Mouse (Mus musculus) limb, embryonic 10.5 days (tissue): ENCODE data around the gene Impg1. TPM values are rescaled to one million over a fixed set of nuclear protein-coding genes. Genes with fewer than 3 reads are reported as not detected.
"Not testable (repeated sequence)": the region's sequence is repeated elsewhere in the genome, so short reads cannot be mapped to it uniquely, and the experiment has no call there.

Experiments
- DNase-seq: peaks from one replicate; pipeline ENCODE4 v3.0.0-alpha.2; 2017; ENCODE audit warnings: low spot score
- H3K27ac ChIP-seq: fragments of 300-500 bp; sonication (generic); 2 replicates; pipeline ENCODE4 v1.5.1; 2016; ENCODE audit warnings: mild to moderate bottlenecking
- H3K27me3 ChIP-seq: fragments of 300-500 bp; sonication (generic); 2 replicates; pipeline ENCODE4 v1.6.1; 2016; ENCODE audit warnings: low read depth, mild to moderate bottlenecking; ENCODE audit not compliant: poor library complexity, severe bottlenecking
- H3K36me3 ChIP-seq: fragments of 300-500 bp; sonication (generic); 2 replicates; pipeline ENCODE4 v1.6.1; 2016; ENCODE audit warnings: mild to moderate bottlenecking, moderate library complexity
- H3K4me1 ChIP-seq: fragments of 300-500 bp; sonication (generic); 2 replicates; pipeline ENCODE4 v1.6.1; 2016
- H3K4me3 ChIP-seq: fragments of 300-500 bp; sonication (generic); 2 replicates; pipeline ENCODE4 v1.5.1; 2016; ENCODE audit warnings: mild to moderate bottlenecking, moderate library complexity
- H3K9me3 ChIP-seq: fragments of 300-500 bp; sonication (generic); replicated peaks from 2 replicates; pipeline ENCODE4 v1.6.1; 2016; ENCODE audit warnings: mild to moderate bottlenecking
- WGBS: fragments of 180-500 bp; shearing (Covaris S2); methylation state at CpG from one replicate; pipeline ENCODE4 v1.1.7; 2016; 5-methylcytosine and 5-hydroxymethylcytosine counted together
- polyA plus RNA-seq: library from polyadenylated mRNA; unstranded; fragments of >200 nt; fragmentation: Nextera tagmentation; extraction: Ambion mirVana; gene quantifications from 2 replicates; pipeline ENCODE4 v1.2.1, GENCODE M21; 2016

The Impg1 gene
- polyA plus RNA-seq, 1 experiment from 2014 or later = not detected

DNA sequence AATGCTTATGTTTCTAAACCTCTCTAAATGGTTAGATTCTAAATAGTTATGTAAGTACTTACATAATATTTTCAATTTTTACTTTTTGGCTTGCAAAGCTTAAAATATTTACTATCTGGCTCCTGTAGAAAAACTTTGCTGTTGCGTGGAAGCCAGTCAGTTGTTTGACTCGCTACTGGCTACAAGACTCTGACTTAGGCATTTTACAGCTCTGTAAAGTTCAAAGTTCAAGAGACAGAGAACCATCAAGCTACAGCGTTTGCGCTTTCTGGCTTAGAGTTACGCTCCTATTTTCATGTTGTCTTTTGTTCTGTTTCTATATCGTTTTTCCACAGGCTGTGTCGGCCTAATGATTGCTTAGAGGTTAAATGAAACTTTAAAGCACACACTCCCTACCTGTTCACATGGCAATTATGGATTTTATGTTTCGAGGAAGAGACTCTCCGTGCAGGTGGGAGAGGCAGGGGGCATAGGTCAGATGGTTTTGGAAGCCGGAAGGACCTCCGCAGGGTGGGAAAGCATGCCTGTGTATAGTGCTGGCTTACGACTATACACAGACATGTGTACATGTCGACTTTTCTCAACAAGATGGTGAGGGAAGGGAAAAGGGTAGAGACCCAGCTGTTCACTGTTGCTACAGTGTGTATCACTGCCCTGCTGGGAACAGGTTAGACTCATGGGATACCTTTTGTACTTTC, 129.5 kb downstream of the Impg1 start:
- 85% methylated on average over 13 of the region's 13 CpGs for WGBS

GRCm38 (mm10) chr9:80333998-80334605, 131.2 kb downstream of the Impg1 start:
- 78% methylated on average over 14 of the region's 14 CpGs for WGBS
- peaks cover 3% of the 10 kb centered on the region; the same call in 1 of the 2 replicates for H3K27me3 ChIP-seq
- H3K4me3 ChIP-seq = no peak overlapping the region
- H3K27ac ChIP-seq = no peak overlapping the region
- H3K9me3 ChIP-seq = no peaks in the 10 kb centered on the region
- no peak for DNase-seq
- H3K4me1 ChIP-seq = peaks cover 6% of the 10 kb centered on the region
- no peaks in the 10 kb centered on the region for H3K36me3 ChIP-seq

More for the DNA sequence above, 129.5 kb downstream of the Impg1 start:
- H3K4me3 ChIP-seq = no peak overlapping the region
- peaks cover 6% of the 10 kb centered on the region for H3K4me1 ChIP-seq
- H3K9me3 ChIP-seq = no peaks in the 10 kb centered on the region
- no peak overlapping the region for H3K27ac ChIP-seq
- no peaks in the 10 kb centered on the region for H3K36me3 ChIP-seq
- no peak for DNase-seq
- peaks cover 3% of the 10 kb centered on the region; the same call in 1 of the 2 replicates for H3K27me3 ChIP-seq

GRCm38 (mm10) chr9:80333466-80333865, 131.8 kb downstream of the Impg1 start:
- no peak for DNase-seq
- no peak overlapping the region for H3K27ac ChIP-seq
- peaks cover 3% of the 10 kb centered on the region; the same call in 1 of the 2 replicates for H3K27me3 ChIP-seq
- H3K4me3 ChIP-seq = no peak overlapping the region
- no peaks in the 10 kb centered on the region for H3K9me3 ChIP-seq
- H3K36me3 ChIP-seq = no peaks in the 10 kb centered on the region
- H3K4me1 ChIP-seq = peaks cover 6% of the 10 kb centered on the region
- 58% methylated on average over 8 of the region's 8 CpGs for WGBS

DNA sequence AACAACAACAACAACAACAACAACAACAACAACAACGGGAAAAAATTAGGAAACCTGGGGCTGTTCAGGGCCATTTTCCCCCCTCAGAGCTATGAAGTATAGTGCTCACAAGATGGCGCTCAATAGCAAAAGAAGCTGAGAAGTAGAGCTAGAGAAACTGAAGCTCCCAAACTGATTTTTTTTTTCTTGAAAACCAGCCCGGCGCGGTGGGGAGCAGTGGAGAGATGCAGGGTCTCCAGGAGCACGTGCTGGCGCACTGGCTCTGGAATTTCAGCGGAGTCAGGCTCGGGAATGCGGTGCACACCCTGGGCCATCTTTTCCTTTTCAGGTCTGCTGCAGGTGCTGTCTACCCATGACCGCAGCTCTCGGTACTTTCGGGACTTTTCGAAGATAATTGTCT, 133.1 kb downstream of the Impg1 start:
- no peaks in the 10 kb centered on the region for H3K36me3 ChIP-seq
- no peaks in the 10 kb centered on the region for H3K9me3 ChIP-seq
- peaks cover 3% of the 10 kb centered on the region; the same call in 1 of the 2 replicates for H3K27me3 ChIP-seq
- WGBS = 27% methylated on average over 14 of the region's 14 CpGs
- DNase-seq = peak; percentile 63
- H3K4me3 ChIP-seq = peak overlapping the region; percentile 24; the same call in 1 of the 2 replicates
- no peak overlapping the region for H3K27ac ChIP-seq
- H3K4me1 ChIP-seq = peaks cover 6% of the 10 kb centered on the region

GRCm38 (mm10) chr9:80321051-80321887, 144.0 kb downstream of the Impg1 start:
- 91% methylated on average over 2 of the region's 2 CpGs for WGBS
- not testable (repeated sequence) for H3K36me3 ChIP-seq, DNase-seq

GRCm38 (mm10) chr9:80318027-80318426, 147.3 kb downstream of the Impg1 start:
- Histone ChIP-seq H3K4me3 (no peak overlapping the region), H3K9me3 (no peaks in the 10 kb centered on the region), H3K4me1 (no peaks in the 10 kb centered on the region), H3K27ac (no peak overlapping the region), H3K27me3 (no peaks in the 10 kb centered on the region), H3K36me3 (no peaks in the 10 kb centered on the region)
- DNase-seq = no peak
- WGBS = 89% methylated on average over 6 of the region's 6 CpGs

More at GRCm38 (mm10) chr9:80321051-80321887, 144.0 kb downstream of the Impg1 start:
- not testable (repeated sequence) for H3K27ac ChIP-seq, H3K4me1 ChIP-seq, H3K4me3 ChIP-seq, H3K27me3 ChIP-seq, H3K9me3 ChIP-seq

- H3K36me3 ChIP-seq = no peaks in the 10 kb centered on the region
- H3K27me3 ChIP-seq = no peaks in the 10 kb centered on the region
- no peak overlapping the region for H3K27ac ChIP-seq
- H3K9me3 ChIP-seq = no peaks in the 10 kb centered on the region
- WGBS = 93% methylated on average over 6 of the region's 6 CpGs
- no peak for DNase-seq
- no peak overlapping the region for H3K4me3 ChIP-seq
- no peaks in the 10 kb centered on the region for H3K4me1 ChIP-seq
Measured at GRCm38 (mm10) chr9:80315922-80316321, 149.4 kb downstream of the Impg1 start.

DNA sequence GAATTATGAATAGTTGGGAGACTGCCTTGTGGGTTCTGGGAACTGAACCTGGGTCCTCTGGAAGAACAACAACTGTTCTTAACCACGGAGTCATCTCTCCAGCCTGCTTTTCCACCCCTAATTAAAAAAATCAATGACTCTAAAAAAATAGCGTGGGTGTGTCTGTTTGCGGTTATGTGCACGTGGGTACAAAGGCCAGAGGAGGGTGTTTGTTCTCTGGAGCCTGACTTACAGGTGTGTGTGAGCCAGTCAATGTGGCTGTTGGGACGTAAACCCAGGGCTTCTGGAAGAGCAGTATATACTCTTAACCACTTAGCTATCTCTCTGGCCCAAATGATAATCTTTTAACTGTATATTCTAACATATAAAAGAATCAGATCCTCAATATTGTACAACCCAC, 151.7 kb downstream of the Impg1 start:
- DNase-seq = no peak
- WGBS = 78% methylated on average over 5 of the region's 5 CpGs

DNA sequence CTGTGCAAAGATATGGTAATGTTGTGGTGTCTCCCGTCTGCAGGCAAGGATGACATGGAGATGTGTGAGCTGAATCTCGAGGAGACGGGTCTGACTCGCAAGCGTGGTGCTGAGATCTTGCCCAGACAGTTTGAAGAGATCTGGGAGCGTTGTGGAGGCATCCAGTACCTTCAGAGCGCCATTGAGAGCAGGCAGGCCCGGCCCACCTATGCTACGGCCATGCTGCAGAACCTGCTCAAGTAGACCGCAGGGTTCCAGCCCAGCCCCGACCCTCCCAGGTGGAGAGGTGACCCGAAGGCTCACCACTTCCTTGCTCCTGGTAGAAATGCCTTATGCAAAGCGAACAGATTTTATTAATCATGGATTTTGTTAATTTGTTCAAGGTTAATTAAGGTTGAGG, 157.7 kb downstream of the Impg1 start:
- Histone ChIP-seq H3K36me3 (no peaks in the 10 kb centered on the region), H3K27me3 (no peaks in the 10 kb centered on the region), H3K27ac (no peak overlapping the region), H3K9me3 (no peaks in the 10 kb centered on the region), H3K4me3 (no peak overlapping the region), H3K4me1 (no peaks in the 10 kb centered on the region)
- WGBS = 87% methylated on average over 13 of the region's 13 CpGs
- DNase-seq = no peak

More for the DNA sequence above, 151.7 kb downstream of the Impg1 start:
- no peaks in the 10 kb centered on the region for H3K9me3 ChIP-seq
- H3K27ac ChIP-seq = no peak overlapping the region
- no peaks in the 10 kb centered on the region for H3K4me1 ChIP-seq
- H3K36me3 ChIP-seq = no peaks in the 10 kb centered on the region
- no peaks in the 10 kb centered on the region for H3K27me3 ChIP-seq
- no peak overlapping the region for H3K4me3 ChIP-seq

- Histone ChIP-seq H3K9me3 (no peaks in the 10 kb centered on the region), H3K27me3 (no peaks in the 10 kb centered on the region), H3K36me3 (no peaks in the 10 kb centered on the region), H3K4me1 (no peaks in the 10 kb centered on the region), H3K4me3 (no peak overlapping the region), H3K27ac (no peak overlapping the region)
- WGBS = 76% methylated on average over 11 of the region's 11 CpGs
- no peak for DNase-seq
Measured at GRCm38 (mm10) chr9:80306853-80307252, 158.4 kb downstream of the Impg1 start.

GRCm38 (mm10) chr9:80306390-80306789, 158.9 kb downstream of the Impg1 start:
- 96% methylated on average over 4 of the region's 4 CpGs for WGBS
- no peaks in the 10 kb centered on the region for H3K9me3 ChIP-seq
- no peak for DNase-seq

GRCm38 (mm10) chr9:80303518-80303917, 161.8 kb downstream of the Impg1 start:
- 75% methylated on average over 4 of the region's 4 CpGs for WGBS
- Histone ChIP-seq H3K27ac (no peak overlapping the region), H3K36me3 (no peaks in the 10 kb centered on the region), H3K4me3 (no peak overlapping the region), H3K9me3 (no peaks in the 10 kb centered on the region), H3K4me1 (no peaks in the 10 kb centered on the region), H3K27me3 (no peaks in the 10 kb centered on the region)
- no peak for DNase-seq

More at GRCm38 (mm10) chr9:80306390-80306789, 158.9 kb downstream of the Impg1 start:
- Histone ChIP-seq H3K36me3 (no peaks in the 10 kb centered on the region), H3K27me3 (no peaks in the 10 kb centered on the region), H3K4me3 (no peak overlapping the region), H3K4me1 (no peaks in the 10 kb centered on the region), H3K27ac (no peak overlapping the region)

DNA sequence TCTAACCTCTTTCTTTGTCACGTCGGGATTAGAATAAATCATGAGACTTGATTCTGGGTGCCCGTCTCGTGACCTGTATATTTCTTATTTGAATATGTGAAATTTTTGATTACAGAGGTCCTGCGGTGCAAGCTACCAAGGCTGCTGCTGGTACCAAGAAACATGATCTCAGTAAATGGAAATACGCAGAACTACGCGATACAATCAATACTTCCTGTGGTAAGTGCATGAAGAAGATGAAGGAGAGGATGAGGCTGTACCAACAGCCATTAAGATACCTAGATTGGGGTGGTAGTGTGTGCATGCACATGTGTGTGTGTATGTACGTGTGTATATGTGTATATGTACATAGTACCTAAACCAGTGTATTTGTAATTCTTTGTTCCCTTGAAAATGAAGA, 166.2 kb downstream of the Impg1 start:
- 92% methylated on average over 9 of the region's 9 CpGs for WGBS
- Histone ChIP-seq H3K9me3 (no peaks in the 10 kb centered on the region), H3K4me1 (no peaks in the 10 kb centered on the region), H3K27ac (no peak overlapping the region), H3K36me3 (no peaks in the 10 kb centered on the region), H3K4me3 (no peak overlapping the region), H3K27me3 (no peaks in the 10 kb centered on the region)
- DNase-seq = no peak
